Mouse (Mus musculus) G1E (cell line): Measurements from ENCODE around the gene Rpn1. TPM values are rescaled to one million over a fixed set of nuclear protein-coding genes. Genes with fewer than 3 reads are reported as not detected.
"Not testable (repeated sequence)": the region's sequence is repeated elsewhere in the genome, so short reads cannot be mapped to it uniquely, and the experiment has no call there.

Source experiments
- ATAC-seq: 2 replicates; pipeline ENCODE4 v1.8.0; 2016; ENCODE audit warnings: mild to moderate bottlenecking; ENCODE audit not compliant: insufficient number of reproducible peaks, poor library complexity, low FRiP score, severe bottlenecking; ENCODE audit errors: extremely low read depth
- DNase-seq: peaks from one replicate; pipeline ENCODE4 v3.0.0; 2012; ENCODE audit warnings: low spot score
- H3K27me3 ChIP-seq: 2 replicates; pipeline ENCODE4 v1.6.1; 2012; ENCODE audit warnings: mild to moderate bottlenecking, low read length, inconsistent platforms; ENCODE audit not compliant: insufficient read depth
- H3K36me3 ChIP-seq: replicated peaks from 2 replicates; pipeline ENCODE3; 2012; ENCODE audit warnings: mild to moderate bottlenecking, inconsistent platforms
- H3K4me1 ChIP-seq: 2 replicates; pipeline ENCODE4 v1.6.1; 2012; ENCODE audit warnings: low read depth, low read length, inconsistent platforms, mixed read lengths; ENCODE audit not compliant: insufficient read depth
- H3K4me3 ChIP-seq: 2 replicates; pipeline ENCODE4 v1.5.1; 2012; ENCODE audit warnings: low read depth, mild to moderate bottlenecking, inconsistent platforms, low read length, moderate library complexity, mixed read lengths
- H3K9me3 ChIP-seq: replicated peaks from 2 replicates; pipeline ENCODE4 v1.6.1; 2012; ENCODE audit warnings: inconsistent platforms
- CTCF ChIP-seq: IDR thresholded peaks from 2 replicates; pipeline ENCODE4 v1.5.1; 2012; ENCODE audit warnings: low read depth, low read length, inconsistent platforms, mixed read lengths
- GATA1 ChIP-seq: IDR thresholded peaks from 2 replicates; pipeline ENCODE4 v1.6.1; 2012; ENCODE audit warnings: borderline replicate concordance, low read length, inconsistent platforms, mixed read lengths
- GATA2 ChIP-seq: IDR thresholded peaks from 2 replicates; pipeline ENCODE4 v1.6.1; 2012; ENCODE audit warnings: low read depth, low read length, inconsistent platforms, borderline replicate concordance
- POLR2AphosphoS5 ChIP-seq: IDR thresholded peaks from 2 replicates; pipeline ENCODE4 v1.6.1; 2012; ENCODE audit warnings: low read depth, low read length, inconsistent platforms; ENCODE audit not compliant: insufficient replicate concordance
- TAL1 ChIP-seq: conservative IDR thresholded peaks from 2 replicates; pipeline ENCODE4 v1.6.1; 2012; ENCODE audit warnings: low read depth, low read length, inconsistent platforms, mixed read lengths
- polyA plus RNA-seq: library from polyadenylated mRNA; stranded (reverse); fragments of >175 nt; gene quantifications from 2 replicates; pipeline ENCODE4 v1.2.3, GENCODE M21; 2012
- total RNA-seq, 2 experiments: library from RNA; stranded (forward) in 1 of 2; stranded (reverse) in 1 of 2; fragments of 200-1000 nt in 1 of 2; fragments of >200 nt in 1 of 2; fragmentation: Nextera tagmentation in 1 of 2; gene quantifications; 2 replicates each; pipeline ENCODE4 v1.2.3; 2014 to 2017

Gene Rpn1
- total and polyA plus RNA-seq, 3 experiments: 44.5 to 164 (median 156) TPM

GRCm38 (mm10) chr6:88123858-88124261 is 39.6 kb downstream of the Rpn1 start:
- peak; percentile 51 for DNase-seq
- Histone ChIP-seq H3K4me3 (peak overlapping the region; percentile 36; the same call in 1 of the 2 replicates), H3K27me3 (peaks cover 22% of the 10 kb centered on the region), H3K9me3 (0 out of 2 replicates have a peak, but pooled peaks cover 4% of the 10 kb centered on the region), H3K4me1 (peaks cover 43% of the 10 kb centered on the region), H3K36me3 (no peaks in the 10 kb centered on the region)
- TF ChIP-seq GATA2 (no peak), CTCF (no peak)
- peak; percentile 70 for ATAC-seq

- peaks cover 22% of the 10 kb centered on the region for H3K27me3 ChIP-seq
- no peak for DNase-seq
- no peaks in the 10 kb centered on the region for H3K36me3 ChIP-seq
- H3K4me1 ChIP-seq: peaks cover 40% of the 10 kb centered on the region
- H3K9me3 ChIP-seq: no peaks in the 10 kb centered on the region
- TF ChIP-seq GATA2: no peak
- TF ChIP-seq TAL1: no peak
- no peak for TF ChIP-seq CTCF
- no peak for TF ChIP-seq GATA1
- TF ChIP-seq POLR2AphosphoS5: no peak
- H3K4me3 ChIP-seq: no peak overlapping the region
- ATAC-seq: no peak
Measured at GRCm38 (mm10) chr6:88124551-88124950, 40.3 kb downstream of the Rpn1 start.

GRCm38 (mm10) chr6:88125815-88126214 is 41.5 kb downstream of the Rpn1 start:
- not testable (repeated sequence) for H3K4me3 ChIP-seq, ATAC-seq, H3K9me3 ChIP-seq, H3K36me3 ChIP-seq, DNase-seq
- Histone ChIP-seq H3K27me3 (peaks cover 26% of the 10 kb centered on the region), H3K4me1 (peaks cover 30% of the 10 kb centered on the region)

GRCm38 (mm10) chr6:88131521-88131920 is 47.2 kb downstream of the Rpn1 start:
- peaks cover 60% of the 10 kb centered on the region for H3K27me3 ChIP-seq
- peaks cover 7% of the 10 kb centered on the region; the same call in 1 of the 2 replicates for H3K4me1 ChIP-seq
- H3K4me3 ChIP-seq: no peak overlapping the region
- no peak for DNase-seq
- H3K9me3 ChIP-seq: no peaks in the 10 kb centered on the region
- no peak for TF ChIP-seq GATA1
- ATAC-seq: no peak
- H3K36me3 ChIP-seq: no peaks in the 10 kb centered on the region

- Histone ChIP-seq H3K4me3 (no peak overlapping the region), H3K27me3 (peaks cover 64% of the 10 kb centered on the region), H3K9me3 (no peaks in the 10 kb centered on the region), H3K4me1 (peaks cover 10% of the 10 kb centered on the region; the same call in 1 of the 2 replicates), H3K36me3 (no peaks in the 10 kb centered on the region)
- ATAC-seq: no peak
- DNase-seq: no peak
- no peak for TF ChIP-seq TAL1
- no peak for TF ChIP-seq CTCF
- TF ChIP-seq GATA2: no peak
- no peak for TF ChIP-seq POLR2AphosphoS5
- no peak for TF ChIP-seq GATA1
Measured at GRCm38 (mm10) chr6:88132051-88132450, 47.8 kb downstream of the Rpn1 start.

GRCm38 (mm10) chr6:88133061-88133460 is 48.8 kb downstream of the Rpn1 start:
- Histone ChIP-seq H3K36me3 (no peaks in the 10 kb centered on the region), H3K4me1 (peaks cover 10% of the 10 kb centered on the region; the same call in 1 of the 2 replicates), H3K9me3 (no peaks in the 10 kb centered on the region), H3K4me3 (no peak overlapping the region), H3K27me3 (peaks cover 69% of the 10 kb centered on the region)
- no peak for ATAC-seq
- no peak for DNase-seq
- TF ChIP-seq CTCF (no peak), GATA2 (no peak), GATA1 (no peak)

GRCm38 (mm10) chr6:88133878-88134277 is 49.6 kb downstream of the Rpn1 start:
- peaks cover 70% of the 10 kb centered on the region for H3K27me3 ChIP-seq
- ATAC-seq: no peak
- DNase-seq: no peak
- H3K4me3 ChIP-seq: no peak overlapping the region
- H3K4me1 ChIP-seq: peaks cover 10% of the 10 kb centered on the region; the same call in 1 of the 2 replicates
- no peaks in the 10 kb centered on the region for H3K9me3 ChIP-seq
- H3K36me3 ChIP-seq: no peaks in the 10 kb centered on the region
- TF ChIP-seq TAL1: no peak
- no peak for TF ChIP-seq GATA1
- no peak for TF ChIP-seq POLR2AphosphoS5
- TF ChIP-seq CTCF: no peak
- no peak for TF ChIP-seq GATA2
